Mouse (Mus musculus): ENCODE measurements around the gene Psmb11. TPM values are rescaled to one million over a fixed set of nuclear protein-coding genes. Genes with fewer than 3 reads are reported as not detected.
A peak's percentile ranks its signal among the peaks of the same experiment; 100 is the strongest.

Psmb11 gene
- total RNA-seq, 1 experiment: not detected

- no peak for DNase-seq (ENCODE audit: low read depth, low spot score)
These were observed 43.2 kb upstream of the Psmb11 start for GRCm38 (mm10) chr14:54578063-54578462.

DNA sequence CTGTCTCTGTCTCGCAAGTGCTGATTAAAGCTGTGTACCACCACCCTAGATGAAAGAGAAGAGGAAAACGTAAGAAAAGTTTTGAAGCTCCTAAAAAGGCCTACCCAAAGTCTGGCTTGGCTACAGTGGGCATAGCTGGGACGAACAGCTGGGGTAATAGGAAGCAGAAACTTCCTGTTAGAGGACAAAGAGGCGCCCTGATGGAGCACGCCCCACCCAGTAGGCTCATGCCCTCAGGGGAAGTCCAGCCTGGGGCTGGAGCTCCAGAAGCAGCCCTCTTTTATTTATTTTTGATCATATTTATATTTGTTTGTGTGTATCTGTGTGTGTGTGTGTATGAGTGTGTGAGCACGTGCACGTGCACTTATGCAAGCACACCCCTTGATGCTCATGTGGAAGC is 41.6 kb upstream of the Psmb11 start:
- DNase-seq (ENCODE audit: low read depth, low spot score): no peak
- in situ Hi-C loops (cut with MboI; ENCODE audit: low sequenced_read_pairs in 2 of 2, unreplicated experiment in 2 of 2): no loop called here
- Histone ChIP-seq H3K27ac (ENCODE audit: insufficient read depth, low read depth, low read length, poor library complexity, severe bottlenecking) (no peak overlapping the region), H3K9ac (ENCODE audit: insufficient read depth, low read depth, low read length, poor library complexity, severe bottlenecking) (no peak overlapping the region), H3K9me3 (ENCODE audit: control insufficient read depth, insufficient read depth, low read depth, low read length) (no peaks in the 10 kb centered on the region), H3K4me3 (ENCODE audit: insufficient read depth in 1 of 2, low read depth in 1 of 2, low read length in 2 of 2, poor library complexity in 1 of 2, severe bottlenecking in 1 of 2) (no peak overlapping the region), H3K36me3 (ENCODE audit: control insufficient read depth, insufficient read depth, low read length, poor library complexity, severe bottlenecking) (peaks cover 16% of the 10 kb centered on the region), H3K4me1 (ENCODE audit: control insufficient read depth in 2 of 2, insufficient read depth in 2 of 2, low read length in 2 of 2, poor library complexity in 1 of 2) (peaks cover 0 to 13% of the 10 kb centered on the region in 2 experiments; a peak in 2 of 4 replicates)
- TF ChIP-seq HCFC1 (IDR thresholded peaks at IDR 0.05; ENCODE audit: borderline replicate concordance, insufficient read depth, low read length) (no peak), ZC3H11A (IDR thresholded peaks at IDR 0.05; ENCODE audit: borderline replicate concordance, low read depth, low read length) (no peak), MAFK (IDR thresholded peaks at IDR 0.05; ENCODE audit: insufficient read depth, low read depth, low read length) (no peak), ZNF384 (IDR thresholded peaks at IDR 0.05; ENCODE audit: low read depth, low read length) (no peak), CHD2 (IDR thresholded peaks at IDR 0.05; ENCODE audit: low read depth, low read length) (no peak)

More at GRCm38 (mm10) chr14:54578063-54578462, 43.2 kb upstream of the Psmb11 start:
- Histone ChIP-seq H3K27ac (ENCODE audit: insufficient read depth, low read depth, low read length, poor library complexity, severe bottlenecking) (peak overlapping the region; percentile 94), H3K4me1 (ENCODE audit: control insufficient read depth in 2 of 2, insufficient read depth in 2 of 2, low read length in 2 of 2, poor library complexity in 1 of 2) (peaks cover 0 to 10% of the 10 kb centered on the region in 2 experiments; a peak in 2 of 4 replicates), H3K9ac (ENCODE audit: insufficient read depth, low read depth, low read length, poor library complexity, severe bottlenecking) (peak overlapping the region; percentile 67), H3K36me3 (ENCODE audit: control insufficient read depth, insufficient read depth, low read length, poor library complexity, severe bottlenecking) (peaks cover 28% of the 10 kb centered on the region), H3K9me3 (ENCODE audit: control insufficient read depth, insufficient read depth, low read depth, low read length) (no peaks in the 10 kb centered on the region), H3K4me3 (ENCODE audit: insufficient read depth in 1 of 2, low read depth in 1 of 2, low read length in 2 of 2, poor library complexity in 1 of 2, severe bottlenecking in 1 of 2) (peak overlapping the region; percentile 85 to 89)
- in situ Hi-C loops (cut with MboI; ENCODE audit: low sequenced_read_pairs in 2 of 2, unreplicated experiment in 2 of 2): no loop called here
- TF ChIP-seq HCFC1 (IDR thresholded peaks at IDR 0.05; ENCODE audit: borderline replicate concordance, insufficient read depth, low read length) (no peak), CHD2 (IDR thresholded peaks at IDR 0.05; ENCODE audit: low read depth, low read length) (no peak), ZC3H11A (IDR thresholded peaks at IDR 0.05; ENCODE audit: borderline replicate concordance, low read depth, low read length) (no peak), MAFK (IDR thresholded peaks at IDR 0.05; ENCODE audit: insufficient read depth, low read depth, low read length) (no peak), ZNF384 (IDR thresholded peaks at IDR 0.05; ENCODE audit: low read depth, low read length) (no peak)

DNA sequence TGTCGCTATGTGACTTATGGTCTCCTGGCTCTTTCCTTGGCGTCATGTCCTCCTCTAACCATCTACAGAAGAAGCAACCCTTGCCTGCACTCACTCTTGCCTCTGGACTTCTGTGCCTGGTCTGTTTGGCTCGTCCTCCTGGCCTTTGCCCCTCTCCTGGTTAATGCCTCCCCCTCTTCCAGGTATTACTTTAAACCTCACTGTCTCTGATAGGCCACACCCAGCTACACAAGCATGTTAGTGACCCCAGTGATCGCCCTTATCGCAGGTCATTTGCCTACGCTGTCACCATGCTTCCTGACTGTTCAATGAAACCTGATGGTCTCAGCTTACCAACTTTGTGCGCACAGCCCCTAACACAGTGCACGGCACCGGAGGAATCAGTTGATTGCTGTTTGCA is 38.7 kb upstream of the Psmb11 start:
- Histone ChIP-seq H3K4me3 (ENCODE audit: insufficient read depth in 1 of 2, low read depth in 1 of 2, low read length in 2 of 2, poor library complexity in 1 of 2, severe bottlenecking in 1 of 2) (no peak overlapping the region), H3K27ac (ENCODE audit: insufficient read depth, low read depth, low read length, poor library complexity, severe bottlenecking) (no peak overlapping the region), H3K9me3 (ENCODE audit: control insufficient read depth, insufficient read depth, low read depth, low read length) (no peaks in the 10 kb centered on the region), H3K36me3 (ENCODE audit: control insufficient read depth, insufficient read depth, low read length, poor library complexity, severe bottlenecking) (no peaks in the 10 kb centered on the region; the same call in 1 of the 2 replicates), H3K4me1 (ENCODE audit: control insufficient read depth in 2 of 2, insufficient read depth in 2 of 2, low read length in 2 of 2, poor library complexity in 1 of 2) (peaks cover 0 to 13% of the 10 kb centered on the region in 2 experiments; a peak in 2 of 4 replicates), H3K9ac (ENCODE audit: insufficient read depth, low read depth, low read length, poor library complexity, severe bottlenecking) (no peak overlapping the region)
- in situ Hi-C loops (cut with MboI; ENCODE audit: low sequenced_read_pairs in 2 of 2, unreplicated experiment in 2 of 2): no loop called here
- TF ChIP-seq HCFC1 (IDR thresholded peaks at IDR 0.05; ENCODE audit: borderline replicate concordance, insufficient read depth, low read length) (no peak), MAFK (IDR thresholded peaks at IDR 0.05; ENCODE audit: insufficient read depth, low read depth, low read length) (no peak), ZC3H11A (IDR thresholded peaks at IDR 0.05; ENCODE audit: borderline replicate concordance, low read depth, low read length) (no peak), ZNF384 (IDR thresholded peaks at IDR 0.05; ENCODE audit: low read depth, low read length) (no peak), CHD2 (IDR thresholded peaks at IDR 0.05; ENCODE audit: low read depth, low read length) (no peak)
- no peak for DNase-seq (ENCODE audit: low read depth, low spot score)

GRCm38 (mm10) chr14:54583681-54584338 is 37.4 kb upstream of the Psmb11 start:
- H3K9ac ChIP-seq (ENCODE audit: insufficient read depth, low read depth, low read length, poor library complexity, severe bottlenecking): no peak overlapping the region
- in situ Hi-C loops (cut with MboI; ENCODE audit: low sequenced_read_pairs in 2 of 2, unreplicated experiment in 2 of 2): no loop called here
- H3K27ac ChIP-seq (ENCODE audit: insufficient read depth, low read depth, low read length, poor library complexity, severe bottlenecking): no peak overlapping the region
- H3K4me1 ChIP-seq (ENCODE audit: control insufficient read depth in 2 of 2, insufficient read depth in 2 of 2, low read length in 2 of 2, poor library complexity in 1 of 2): peaks cover 0 to 13% of the 10 kb centered on the region in 2 experiments; a peak in 2 of 4 replicates
- DNase-seq (ENCODE audit: low read depth, low spot score): peak; percentile 69
- no peaks in the 10 kb centered on the region; the same call in 1 of the 2 replicates for H3K36me3 ChIP-seq (ENCODE audit: control insufficient read depth, insufficient read depth, low read length, poor library complexity, severe bottlenecking)
- H3K9me3 ChIP-seq (ENCODE audit: control insufficient read depth, insufficient read depth, low read depth, low read length): no peaks in the 10 kb centered on the region
- TF ChIP-seq ZC3H11A (IDR thresholded peaks at IDR 0.05; ENCODE audit: borderline replicate concordance, low read depth, low read length) (no peak), ZNF384 (IDR thresholded peaks at IDR 0.05; ENCODE audit: low read depth, low read length) (no peak), MAFK (IDR thresholded peaks at IDR 0.05; ENCODE audit: insufficient read depth, low read depth, low read length) (no peak), HCFC1 (IDR thresholded peaks at IDR 0.05; ENCODE audit: borderline replicate concordance, insufficient read depth, low read length) (no peak), CHD2 (IDR thresholded peaks at IDR 0.05; ENCODE audit: low read depth, low read length) (no peak)
- H3K4me3 ChIP-seq (ENCODE audit: insufficient read depth in 1 of 2, low read depth in 1 of 2, low read length in 2 of 2, poor library complexity in 1 of 2, severe bottlenecking in 1 of 2): no peak overlapping the region

Data from ES-E14 (cell line).